Mouse (Mus musculus): Measurements from ENCODE around the gene Ccdc65. TPM values are rescaled to one million over a fixed set of nuclear protein-coding genes. Genes with fewer than 3 reads are reported as not detected.

Ccdc65 gene
- polyA plus RNA-seq, 1 experiment from 2014 or later: 0.90 TPM

- WGBS: under 1% methylated on average over 36 of the region's 37 CpGs
- Histone ChIP-seq H3K36me3 (replicated peaks) (no peaks in the 10 kb centered on the region), H3K4me3 (peak within 1 kb of the TSS; percentile 59), H3K9me3 (no peaks in the 10 kb centered on the region), H3K27ac (peak within 1 kb of the TSS; percentile 49), H3K27me3 (ENCODE audit: poor library complexity, severe bottlenecking) (peaks cover 85% of the 10 kb centered on the region), H3K4me1 (peaks cover 48% of the 10 kb centered on the region)
- peak; percentile 83 for DNase-seq (ENCODE audit: extremely low spot score, low spot score)
These were observed 30.9 kb upstream of the Ccdc65 start, which contains the start of gene Rnd1 for GRCm38 (mm10) chr15:98676940-98677728. Gene Rnd1 (minus strand): TSS chr15:98677461.

GRCm38 (mm10) chr15:98677977-98678376 lies 30.0 kb upstream of the Ccdc65 start:
- WGBS: 72% methylated on average over 7 of the region's 7 CpGs
- no peaks in the 10 kb centered on the region for H3K9me3 ChIP-seq
- peaks cover 48% of the 10 kb centered on the region for H3K4me1 ChIP-seq
- H3K27me3 ChIP-seq (ENCODE audit: poor library complexity, severe bottlenecking): peaks cover 81% of the 10 kb centered on the region
- H3K36me3 ChIP-seq (replicated peaks): no peaks in the 10 kb centered on the region
- H3K4me3 ChIP-seq: no peak overlapping the region; the same call in 1 of the 2 replicates
- H3K27ac ChIP-seq: 0 out of 2 replicates have a peak overlapping the region, but pooled peaks have one; percentile 49
- DNase-seq (ENCODE audit: extremely low spot score, low spot score): no peak

- DNase-seq (ENCODE audit: extremely low spot score, low spot score): no peak
- WGBS: 94% methylated on average over 8 of the region's 8 CpGs
- Histone ChIP-seq H3K4me1 (peaks cover 26% of the 10 kb centered on the region), H3K9me3 (no peaks in the 10 kb centered on the region), H3K27me3 (ENCODE audit: poor library complexity, severe bottlenecking) (peaks cover 56% of the 10 kb centered on the region), H3K36me3 (replicated peaks) (no peaks in the 10 kb centered on the region), H3K27ac (no peak overlapping the region), H3K4me3 (no peak overlapping the region)
These were observed 27.3 kb upstream of the Ccdc65 start for GRCm38 (mm10) chr15:98680660-98681059.

GRCm38 (mm10) chr15:98681633-98682032 lies 26.4 kb upstream of the Ccdc65 start:
- H3K9me3 ChIP-seq: no peaks in the 10 kb centered on the region
- no peak for DNase-seq (ENCODE audit: extremely low spot score, low spot score)
- H3K4me1 ChIP-seq: peaks cover 17% of the 10 kb centered on the region
- WGBS: 88% methylated on average over 7 of the region's 7 CpGs
- H3K4me3 ChIP-seq: no peak overlapping the region
- no peaks in the 10 kb centered on the region for H3K36me3 ChIP-seq (replicated peaks)
- no peak overlapping the region for H3K27ac ChIP-seq
- peaks cover 46% of the 10 kb centered on the region for H3K27me3 ChIP-seq (ENCODE audit: poor library complexity, severe bottlenecking)

GRCm38 (mm10) chr15:98683177-98683576 lies 24.8 kb upstream of the Ccdc65 start:
- WGBS: 84% methylated on average over 10 of the region's 10 CpGs
- no peak for DNase-seq (ENCODE audit: extremely low spot score, low spot score)

GRCm38 (mm10) chr15:98683746-98684145 lies 24.3 kb upstream of the Ccdc65 start:
- 95% methylated on average over 1 of the region's 1 CpGs for WGBS
- peaks cover 7% of the 10 kb centered on the region for H3K4me1 ChIP-seq
- H3K4me3 ChIP-seq: no peak overlapping the region
- peaks cover 28% of the 10 kb centered on the region for H3K27me3 ChIP-seq (ENCODE audit: poor library complexity, severe bottlenecking)
- no peaks in the 10 kb centered on the region for H3K9me3 ChIP-seq
- no peaks in the 10 kb centered on the region for H3K36me3 ChIP-seq (replicated peaks)
- H3K27ac ChIP-seq: no peak overlapping the region
- no peak for DNase-seq (ENCODE audit: extremely low spot score, low spot score)

More at GRCm38 (mm10) chr15:98683177-98683576, 24.8 kb upstream of the Ccdc65 start:
- Histone ChIP-seq H3K9me3 (no peaks in the 10 kb centered on the region), H3K27me3 (ENCODE audit: poor library complexity, severe bottlenecking) (peaks cover 33% of the 10 kb centered on the region), H3K27ac (no peak overlapping the region), H3K4me1 (peaks cover 4% of the 10 kb centered on the region), H3K4me3 (no peak overlapping the region), H3K36me3 (replicated peaks) (no peaks in the 10 kb centered on the region)

GRCm38 (mm10) chr15:98685926-98686325 lies 22.1 kb upstream of the Ccdc65 start:
- Histone ChIP-seq H3K4me1 (peaks cover 28% of the 10 kb centered on the region), H3K9me3 (no peaks in the 10 kb centered on the region), H3K27ac (no peak overlapping the region), H3K4me3 (no peak overlapping the region), H3K36me3 (replicated peaks) (no peaks in the 10 kb centered on the region), H3K27me3 (ENCODE audit: poor library complexity, severe bottlenecking) (peaks cover 13% of the 10 kb centered on the region; the same call in 1 of the 2 replicates)
- no peak for DNase-seq (ENCODE audit: extremely low spot score, low spot score)
- 68% methylated on average over 3 of the region's 3 CpGs for WGBS

- Histone ChIP-seq H3K36me3 (replicated peaks) (no peaks in the 10 kb centered on the region), H3K4me1 (peaks cover 47% of the 10 kb centered on the region), H3K4me3 (no peak overlapping the region), H3K27me3 (ENCODE audit: poor library complexity, severe bottlenecking) (no peaks in the 10 kb centered on the region), H3K9me3 (no peaks in the 10 kb centered on the region), H3K27ac (0 out of 2 replicates have a peak overlapping the region, but pooled peaks have one; percentile 48)
- 84% methylated on average over 2 of the region's 2 CpGs for WGBS
- no peak for DNase-seq (ENCODE audit: extremely low spot score, low spot score)
These were observed 18.3 kb upstream of the Ccdc65 start for GRCm38 (mm10) chr15:98689682-98690081.

GRCm38 (mm10) chr15:98691486-98692147 lies 16.4 kb upstream of the Ccdc65 start:
- H3K27ac ChIP-seq: peak overlapping the region; percentile 80
- H3K4me1 ChIP-seq: peaks cover 47% of the 10 kb centered on the region
- H3K9me3 ChIP-seq: no peaks in the 10 kb centered on the region
- no peaks in the 10 kb centered on the region for H3K27me3 ChIP-seq (ENCODE audit: poor library complexity, severe bottlenecking)
- DNase-seq (ENCODE audit: extremely low spot score, low spot score): peak; percentile 57
- no peaks in the 10 kb centered on the region for H3K36me3 ChIP-seq (replicated peaks)
- H3K4me3 ChIP-seq: peak overlapping the region; percentile 32; the same call in 1 of the 2 replicates
- WGBS: 11% methylated on average over 7 of the region's 7 CpGs

GRCm38 (mm10) chr15:98692171-98692715 lies 15.8 kb upstream of the Ccdc65 start:
- no peaks in the 10 kb centered on the region for H3K9me3 ChIP-seq
- no peaks in the 10 kb centered on the region for H3K27me3 ChIP-seq (ENCODE audit: poor library complexity, severe bottlenecking)
- WGBS: 58% methylated on average over 11 of the region's 11 CpGs
- DNase-seq (ENCODE audit: extremely low spot score, low spot score): no peak
- H3K4me1 ChIP-seq: peaks cover 47% of the 10 kb centered on the region
- 0 out of 2 replicates have a peak overlapping the region, but pooled peaks have one; percentile 10 for H3K4me3 ChIP-seq
- H3K36me3 ChIP-seq (replicated peaks): no peaks in the 10 kb centered on the region
- H3K27ac ChIP-seq: peak overlapping the region; percentile 80

- Histone ChIP-seq H3K27me3 (ENCODE audit: poor library complexity, severe bottlenecking) (peaks cover 20% of the 10 kb centered on the region), H3K27ac (no peak overlapping the region), H3K9me3 (no peaks in the 10 kb centered on the region), H3K4me1 (peaks cover 31% of the 10 kb centered on the region), H3K36me3 (replicated peaks) (no peaks in the 10 kb centered on the region), H3K4me3 (no peak overlapping the region)
- 73% methylated on average over 9 of the region's 9 CpGs for WGBS
- no peak for DNase-seq (ENCODE audit: extremely low spot score, low spot score)
These were observed 12.3 kb upstream of the Ccdc65 start for GRCm38 (mm10) chr15:98695726-98696125.

GRCm38 (mm10) chr15:98696216-98696615 lies 11.8 kb upstream of the Ccdc65 start:
- Histone ChIP-seq H3K4me1 (peaks cover 26% of the 10 kb centered on the region), H3K27ac (no peak overlapping the region), H3K36me3 (replicated peaks) (no peaks in the 10 kb centered on the region), H3K9me3 (no peaks in the 10 kb centered on the region), H3K4me3 (no peak overlapping the region), H3K27me3 (ENCODE audit: poor library complexity, severe bottlenecking) (peaks cover 25% of the 10 kb centered on the region)
- 59% methylated on average over 8 of the region's 8 CpGs for WGBS
- DNase-seq (ENCODE audit: extremely low spot score, low spot score): no peak

Measured in forebrain, embryonic 10.5 days (tissue).